Mouse (Mus musculus) thymus, postnatal 0 days (tissue): ENCODE results near the gene Mrpl10. TPM values are rescaled to one million over a fixed set of nuclear protein-coding genes. Genes with fewer than 3 reads are reported as not detected.

Experiments used
- DNase-seq: peaks from one replicate; pipeline ENCODE4 v3.0.0-alpha.2; 2015; ENCODE audit warnings: low spot score
- polyA plus RNA-seq: library from polyadenylated mRNA; unstranded; fragments of >200 nt; fragmentation: Nextera tagmentation; extraction: Ambion mirVana; gene quantifications from 2 replicates; pipeline ENCODE4 v1.2.1, GENCODE M21; 2015

The Mrpl10 gene
- polyA plus RNA-seq: 72.4 and 72.8 TPM in 2 replicates

- DNase-seq: peak; percentile 96
Observed at GRCm38 (mm10) chr11:97041022-97041899, at the start of gene Mrpl10, which contains the start of gene Lrrc46. Gene Mrpl10, plus strand, starts transcription at chr11:97041560. Gene Lrrc46, minus strand, starts transcription at chr11:97041407.

GRCm38 (mm10) chr11:96992722-96993311, 48.5 kb upstream of the Mrpl10 start:
- DNase-seq: peak; percentile 63

GRCm38 (mm10) chr11:96995031-96995430, 46.3 kb upstream of the Mrpl10 start:
- no peak for DNase-seq

DNA sequence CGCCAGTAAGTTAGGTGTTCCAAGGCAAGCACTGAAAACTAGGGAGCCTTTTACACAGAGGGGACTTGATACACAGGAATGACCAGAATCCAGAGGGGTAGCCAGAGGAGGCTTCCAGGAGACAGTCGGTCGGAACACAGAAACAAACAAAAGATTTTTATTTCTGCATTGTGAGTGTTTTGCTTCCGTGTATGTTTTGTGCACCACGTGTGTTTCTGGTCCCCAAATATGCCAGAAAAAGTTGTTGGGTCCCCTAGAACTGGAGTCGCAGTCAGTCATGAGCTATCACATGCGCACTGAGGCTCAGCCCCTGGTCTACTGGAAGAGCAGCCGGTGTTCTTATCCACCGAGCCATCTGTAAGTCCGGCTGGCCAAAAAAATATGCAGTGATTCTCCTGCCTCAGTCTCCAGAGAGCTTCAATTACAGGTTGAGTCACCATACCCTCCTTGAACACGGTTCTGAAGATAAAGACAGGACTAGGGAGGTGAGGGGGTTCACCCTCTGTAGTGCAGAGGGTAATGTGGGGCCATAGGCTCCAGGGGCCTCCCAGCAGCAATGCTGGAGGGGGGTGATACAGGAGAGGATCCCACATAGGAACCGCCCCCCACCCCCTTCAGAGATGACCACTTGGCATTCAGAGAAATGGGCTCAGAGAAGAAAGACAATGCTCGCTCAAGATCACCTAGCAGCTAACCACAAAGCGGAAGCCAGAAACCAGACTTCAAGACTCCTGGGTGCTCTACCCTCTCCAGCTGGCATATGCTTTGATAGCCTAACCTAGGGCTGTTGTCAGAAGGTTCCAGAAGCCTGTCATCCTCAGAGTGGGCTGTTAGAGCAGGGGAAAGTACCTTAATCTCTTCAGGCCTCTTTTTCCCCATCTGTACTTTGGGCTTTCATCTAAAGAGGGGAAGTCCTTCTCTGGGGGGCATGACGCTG, 45.3 kb upstream of the Mrpl10 start:
- DNase-seq: peak; percentile 92

- DNase-seq: no peak
Observed at GRCm38 (mm10) chr11:96996773-96997379, 44.5 kb upstream of the Mrpl10 start.

DNA sequence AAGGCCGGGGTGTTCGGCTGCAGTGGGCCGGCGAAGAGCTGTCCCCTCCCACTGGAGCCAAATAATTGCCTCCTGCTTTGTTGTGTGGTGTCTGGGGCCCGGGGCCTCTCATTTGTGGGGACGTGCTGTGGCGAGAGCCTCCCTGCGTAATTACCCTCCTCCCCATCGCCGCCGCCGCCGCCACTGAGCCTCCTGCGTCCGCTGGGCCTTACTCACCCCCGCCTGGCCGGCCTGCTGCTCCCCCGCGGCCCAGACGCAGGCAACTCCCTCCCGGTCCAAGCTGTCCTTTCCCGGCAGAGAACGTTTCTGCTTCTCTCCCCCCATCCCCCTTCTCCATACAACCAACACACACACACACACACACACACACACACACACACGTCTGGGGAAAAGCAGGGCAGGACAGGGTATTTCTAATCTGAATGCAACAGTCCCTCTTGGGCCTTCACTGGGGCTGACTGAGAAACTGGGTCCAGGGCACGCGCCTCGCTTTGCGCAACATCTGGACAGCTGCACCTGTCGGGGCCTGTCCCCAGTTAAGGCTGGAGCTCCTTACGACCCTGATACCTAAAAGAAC, 43.9 kb upstream of the Mrpl10 start:
- DNase-seq: no peak

- DNase-seq: no peak
Observed at GRCm38 (mm10) chr11:97003170-97003569, 38.2 kb upstream of the Mrpl10 start.

DNA sequence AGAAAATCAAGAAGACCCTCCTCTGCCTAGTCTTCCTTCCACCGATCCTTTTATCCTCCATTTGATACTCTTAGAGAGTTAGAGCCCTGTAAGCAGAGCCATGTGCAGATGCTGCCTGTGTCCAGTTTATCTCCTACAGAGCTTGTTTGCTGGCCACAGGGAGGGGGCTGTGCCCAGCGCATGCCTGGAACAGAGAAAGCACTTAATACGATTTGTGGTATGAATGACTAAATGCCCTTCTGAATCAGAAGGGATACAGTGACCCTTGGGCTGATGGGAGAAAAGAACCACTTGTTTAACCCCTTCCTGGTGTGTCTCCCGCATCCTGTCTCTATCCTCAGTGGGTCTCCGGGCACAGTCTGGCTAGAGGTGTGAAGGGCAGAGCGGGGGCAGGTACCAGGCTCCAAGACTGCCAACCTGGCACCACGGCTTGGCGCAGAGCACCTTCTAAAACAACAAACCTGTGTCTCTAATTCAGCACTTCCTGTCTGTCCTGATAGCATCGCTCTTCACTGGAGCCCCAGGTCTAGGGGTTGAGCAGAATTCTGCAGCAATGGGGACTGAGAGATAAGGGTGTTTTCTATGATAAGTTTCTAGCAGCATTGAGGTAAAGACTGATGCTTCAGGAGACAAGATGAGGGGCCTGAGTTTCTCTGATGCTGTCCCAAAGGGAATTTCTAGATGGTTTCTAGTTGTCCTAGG, 34.1 kb upstream of the Mrpl10 start:
- peak; percentile 47 for DNase-seq

DNA sequence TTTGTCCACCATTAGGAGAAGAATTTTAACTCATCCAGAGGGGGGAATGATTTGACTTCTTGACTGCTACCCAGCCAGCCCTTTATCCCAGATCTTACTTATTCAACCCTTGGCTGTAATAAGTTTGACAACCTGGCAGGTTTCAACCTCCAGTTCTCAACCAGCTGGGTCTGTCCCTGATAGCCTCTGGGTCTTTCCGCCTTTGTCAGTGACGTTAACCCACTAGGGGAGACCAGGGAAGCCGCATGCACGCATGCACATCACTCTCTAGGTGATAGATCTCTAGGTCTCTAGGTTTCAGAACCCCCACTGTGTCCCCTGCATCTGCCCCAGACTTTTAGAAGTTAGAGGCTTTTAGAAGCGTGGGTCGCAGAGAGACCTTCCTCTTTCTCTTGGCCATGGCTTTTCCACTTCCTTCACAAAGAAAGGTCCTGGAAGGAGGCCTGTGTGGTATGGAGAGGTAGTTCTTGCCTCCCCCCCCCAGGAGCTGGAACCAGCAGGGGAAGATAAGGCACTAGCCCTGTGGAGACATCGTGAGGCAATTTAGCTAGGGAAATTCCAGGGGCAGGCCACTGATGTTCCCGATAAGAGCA, 32.1 kb upstream of the Mrpl10 start:
- DNase-seq: no peak

GRCm38 (mm10) chr11:97013121-97013670, 28.2 kb upstream of the Mrpl10 start, which contains the start of gene Sp6:
Gene Sp6, plus strand, starts transcription at chr11:97013394.
- no peak for DNase-seq

- no peak for DNase-seq
Observed at GRCm38 (mm10) chr11:97017696-97018582, 23.4 kb upstream of the Mrpl10 start.

DNA sequence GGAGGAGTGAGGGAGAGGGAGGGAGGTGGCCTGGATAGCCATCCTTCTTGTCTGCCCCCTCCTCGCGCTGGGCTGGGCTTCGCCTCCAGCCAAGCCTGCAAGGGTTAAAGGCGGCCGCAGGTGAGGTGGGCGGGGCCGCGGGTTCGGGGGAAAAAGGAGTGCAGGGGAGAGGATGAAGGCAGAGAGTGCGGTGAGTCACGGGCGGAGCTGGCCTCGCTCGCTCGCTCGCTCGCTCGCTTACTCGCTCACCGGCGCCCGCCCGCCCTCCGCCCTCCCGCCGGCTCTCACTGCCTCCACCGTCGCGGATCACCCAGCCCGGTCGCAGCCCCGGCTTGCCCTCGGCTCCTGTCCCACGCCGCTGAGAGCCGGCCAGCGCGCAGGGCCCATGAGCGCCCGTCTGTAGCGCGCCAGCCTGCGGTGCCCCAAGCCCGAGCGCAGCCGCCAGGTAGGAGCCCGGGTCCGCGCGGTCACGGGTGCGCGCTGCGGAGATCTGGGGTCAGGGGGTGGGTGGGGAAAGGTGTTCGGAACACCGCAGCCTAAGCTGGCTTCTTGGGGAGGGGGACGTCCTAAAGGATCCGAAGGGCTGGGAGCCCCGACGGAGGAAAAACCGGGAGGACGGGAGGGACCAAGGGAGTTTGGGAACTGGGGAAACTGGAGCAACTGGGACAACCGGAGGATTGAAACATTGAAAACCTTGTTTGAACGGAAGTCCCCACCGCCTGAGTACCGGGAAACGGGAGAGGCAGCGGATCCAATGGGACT, 22.6 kb upstream of the Mrpl10 start:
- peak; percentile 31 for DNase-seq

- no peak for DNase-seq
Observed at GRCm38 (mm10) chr11:97019345-97019708, 22.0 kb upstream of the Mrpl10 start.

- DNase-seq: peak; percentile 32
Observed at GRCm38 (mm10) chr11:97021121-97021765, 20.1 kb upstream of the Mrpl10 start.

- peak; percentile 93 for DNase-seq
Observed at GRCm38 (mm10) chr11:97021873-97022484, 19.4 kb upstream of the Mrpl10 start.

DNA sequence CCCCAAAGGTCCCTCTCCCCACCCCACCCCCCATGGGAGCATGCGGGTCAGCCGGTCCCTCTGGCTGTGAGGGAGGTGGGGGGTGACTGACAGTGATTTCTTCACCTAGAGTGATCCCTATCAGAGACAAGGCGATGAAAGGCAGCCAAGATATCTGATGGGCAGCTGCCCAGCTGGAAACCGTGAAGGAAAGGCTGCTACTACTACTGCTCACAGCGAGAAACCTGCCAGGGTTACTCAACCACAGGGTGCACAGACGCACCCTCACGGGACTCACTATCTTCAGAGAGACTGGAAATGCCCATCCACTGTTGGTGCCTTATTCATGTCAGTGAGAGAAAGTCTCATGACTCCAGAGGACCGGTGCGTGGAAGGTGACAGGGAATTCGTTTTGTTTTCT, 16.4 kb upstream of the Mrpl10 start:
- DNase-seq: no peak
